Mouse (Mus musculus) kidney, embryonic 14.5 days (tissue): ENCODE measurements at regions not wholly inside any gene's neighbourhood (a gene's known extent, or its start where the extent isn't known, plus 50 kb on each side); places are given as distances from the start of the nearest gene placed in this dataset.
"Not testable (repeated sequence)": the region's sequence is repeated elsewhere in the genome, so short reads cannot be mapped to it uniquely, and the experiment has no call there.

Experiments used
- ATAC-seq: fragments of 200-750 bp; cut with Nextera tagmentation; 2 replicates; pipeline ENCODE4 v1.8.0; 2017; ENCODE audit warnings: moderate number of reproducible peaks, mild to moderate bottlenecking, moderate TSS enrichment, moderate library complexity; ENCODE audit not compliant: low FRiP score, low TSS enrichment
- H3K27ac ChIP-seq: fragments of 300-500 bp; sonication (generic); 2 replicates; pipeline ENCODE4 v1.5.1; 2014; ENCODE audit warnings: low read depth, mild to moderate bottlenecking, low read length, moderate library complexity, mixed read lengths
- H3K27me3 ChIP-seq: fragments of 300-500 bp; sonication (generic); 2 replicates; pipeline ENCODE4 v1.6.1; 2014; ENCODE audit warnings: mild to moderate bottlenecking, low read length; ENCODE audit not compliant: control insufficient read depth, insufficient read depth
- H3K36me3 ChIP-seq: fragments of 300-500 bp; sonication (generic); 2 replicates; pipeline ENCODE4 v1.6.1; 2014; ENCODE audit warnings: low read length, mixed read lengths; ENCODE audit not compliant: control insufficient read depth, insufficient read depth
- H3K4me1 ChIP-seq: fragments of 300-500 bp; sonication (generic); 2 replicates; pipeline ENCODE4 v1.6.1; 2014; ENCODE audit warnings: low read length, mixed read lengths; ENCODE audit not compliant: control insufficient read depth, insufficient read depth
- H3K4me2 ChIP-seq: fragments of 300-500 bp; sonication (generic); replicated peaks from 2 replicates; pipeline ENCODE4 v1.6.1; 2014; ENCODE audit warnings: low read depth, mild to moderate bottlenecking, low read length
- H3K4me3 ChIP-seq: fragments of 300-500 bp; sonication (generic); 2 replicates; pipeline ENCODE4 v1.5.1; 2014; ENCODE audit warnings: mild to moderate bottlenecking, low read length
- H3K9ac ChIP-seq: fragments of 300-500 bp; sonication (generic); 2 replicates; pipeline ENCODE4 v1.6.1; 2014; ENCODE audit warnings: low read depth, mild to moderate bottlenecking, low read length, moderate library complexity
- H3K9me3 ChIP-seq: fragments of 300-500 bp; sonication (generic); 2 replicates; pipeline ENCODE4 v1.6.1; 2016; ENCODE audit warnings: low read length; ENCODE audit not compliant: control insufficient read depth
- WGBS: fragments of 180-500 bp; shearing (Covaris S2); extraction: QIAGEN DNeasy Blood & Tissue Kit; methylation state at CpG from one replicate; pipeline ENCODE4 v1.1.7; 2014; 5-methylcytosine and 5-hydroxymethylcytosine counted together

- Histone ChIP-seq H3K4me3 (no peak overlapping the region), H3K9me3 (no peaks in the 10 kb centered on the region), H3K27me3 (no peaks in the 10 kb centered on the region), H3K27ac (no peak overlapping the region), H3K4me1 (no peaks in the 10 kb centered on the region), H3K9ac (no peak overlapping the region), H3K36me3 (no peaks in the 10 kb centered on the region), H3K4me2 (no peak overlapping the region)
- no peak for ATAC-seq
These were observed 186.9 kb upstream of the Gm10750 start for GRCm38 (mm10) chr2:149203896-149204295.

- Histone ChIP-seq H3K36me3 (no peaks in the 10 kb centered on the region), H3K9me3 (no peaks in the 10 kb centered on the region), H3K4me1 (no peaks in the 10 kb centered on the region), H3K27me3 (no peaks in the 10 kb centered on the region), H3K9ac (no peak overlapping the region), H3K4me2 (no peak overlapping the region), H3K27ac (no peak overlapping the region), H3K4me3 (no peak overlapping the region)
- no peak for ATAC-seq
- WGBS: 58% methylated on average over 1 of the region's 1 CpGs
These were observed 178.7 kb upstream of the Gm10750 start for GRCm38 (mm10) chr2:149195736-149196135.

GRCm38 (mm10) chr2:149158434-149158833 is 141.4 kb upstream of the Gm10750 start:
- not testable (repeated sequence) for H3K4me1 ChIP-seq, H3K4me2 ChIP-seq, H3K4me3 ChIP-seq

GRCm38 (mm10) chr2:149109551-149109950 is 92.5 kb upstream of the Gm10750 start:
- WGBS: 80% methylated on average over 1 of the region's 1 CpGs
- not testable (repeated sequence) for H3K9me3 ChIP-seq, H3K4me1 ChIP-seq, H3K27ac ChIP-seq, H3K4me3 ChIP-seq, H3K36me3 ChIP-seq, ATAC-seq, H3K4me2 ChIP-seq, H3K27me3 ChIP-seq, H3K9ac ChIP-seq

More at GRCm38 (mm10) chr2:149158434-149158833, 141.4 kb upstream of the Gm10750 start:
- ATAC-seq: peak; percentile 73; the same call in 1 of the 2 replicates
- 28% methylated on average over 7 of the region's 7 CpGs for WGBS
- not testable (repeated sequence) for H3K9ac ChIP-seq, H3K27ac ChIP-seq, H3K9me3 ChIP-seq, H3K36me3 ChIP-seq, H3K27me3 ChIP-seq

- WGBS: 65% methylated on average over 3 of the region's 3 CpGs
These were observed 75.1 kb upstream of the Gm10750 start for GRCm38 (mm10) chr2:149092146-149092545.

More at GRCm38 (mm10) chr2:149092146-149092545, 75.1 kb upstream of the Gm10750 start:
- no peak overlapping the region for H3K27ac ChIP-seq
- H3K4me1 ChIP-seq: no peaks in the 10 kb centered on the region
- no peaks in the 10 kb centered on the region for H3K27me3 ChIP-seq
- H3K36me3 ChIP-seq: no peaks in the 10 kb centered on the region
- no peak overlapping the region for H3K9ac ChIP-seq
- no peak for ATAC-seq
- no peak overlapping the region for H3K4me3 ChIP-seq
- no peaks in the 10 kb centered on the region for H3K9me3 ChIP-seq
- no peak overlapping the region for H3K4me2 ChIP-seq
